Mouse (Mus musculus): ENCODE results near the gene Zfp777. TPM values are rescaled to one million over a fixed set of nuclear protein-coding genes. Genes with fewer than 3 reads are reported as not detected.

Zfp777 gene
- polyA plus RNA-seq, 1 experiment from 2014 or later: 11.7 TPM

GRCm38 (mm10) chr6:48063940-48064339 lies 15.2 kb upstream of the Zfp777 start:
- Histone ChIP-seq H3K36me3 (peaks cover 74% of the 10 kb centered on the region), H3K4me2 (replicated peaks) (no peak overlapping the region), H3K4me1 (no peaks in the 10 kb centered on the region), H3K9me3 (no peaks in the 10 kb centered on the region), H3K9ac (no peak overlapping the region), H3K27me3 (no peaks in the 10 kb centered on the region), H3K4me3 (no peak overlapping the region), H3K27ac (no peak overlapping the region)
- peak; percentile 60; the same call in 1 of the 2 replicates for ATAC-seq (ENCODE audit: insufficient number of reproducible peaks, insufficient read depth, low FRiP score, low TSS enrichment)
- WGBS: 95% methylated on average over 28 of the region's 28 CpGs

DNA sequence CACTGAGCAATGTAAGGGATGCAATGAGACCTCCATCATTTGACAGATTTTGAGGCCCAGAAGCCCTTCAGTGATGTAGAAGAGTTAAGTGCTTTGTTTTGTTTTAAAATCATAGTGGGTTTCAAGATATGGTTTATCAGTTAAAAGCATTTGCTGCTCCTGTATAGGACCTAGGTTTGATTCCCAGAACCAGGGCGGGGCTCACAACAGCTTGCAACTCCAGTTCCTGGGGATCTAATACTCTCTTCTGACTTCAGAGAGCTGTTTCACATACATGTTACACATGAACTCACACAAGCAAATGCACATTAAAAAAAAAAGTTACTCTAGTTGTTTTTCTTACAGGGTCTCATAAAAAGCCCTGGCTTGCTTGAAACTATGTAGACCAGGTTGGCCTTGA lies 12.2 kb upstream of the Zfp777 start:
- 96% methylated on average over 1 of the region's 1 CpGs for WGBS
- Histone ChIP-seq H3K4me3 (no peak overlapping the region), H3K4me2 (replicated peaks) (no peak overlapping the region), H3K9me3 (no peaks in the 10 kb centered on the region), H3K4me1 (no peaks in the 10 kb centered on the region), H3K27me3 (no peaks in the 10 kb centered on the region), H3K27ac (no peak overlapping the region), H3K36me3 (peaks cover 47% of the 10 kb centered on the region), H3K9ac (no peak overlapping the region)
- ATAC-seq (ENCODE audit: insufficient number of reproducible peaks, insufficient read depth, low FRiP score, low TSS enrichment): no peak

DNA sequence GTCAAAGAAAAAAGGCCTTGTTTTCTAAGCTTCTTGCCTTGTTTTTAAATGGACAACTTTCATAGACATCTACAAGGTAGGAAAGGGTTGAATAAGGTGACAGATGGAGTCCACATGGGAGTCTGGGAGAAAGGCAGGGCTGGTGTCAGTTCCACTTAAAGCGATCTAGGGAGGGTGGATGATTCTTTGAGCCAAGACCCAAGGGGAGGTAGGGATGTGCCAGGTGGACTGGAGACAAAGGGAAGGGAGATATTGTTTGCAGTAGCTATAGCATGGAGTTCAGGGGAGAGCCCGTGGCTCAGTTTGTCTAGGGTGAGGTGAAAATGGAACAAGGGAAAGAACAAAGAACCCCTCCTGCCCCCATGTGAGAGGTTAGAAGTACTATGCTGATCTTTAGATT lies 11.7 kb upstream of the Zfp777 start:
- Histone ChIP-seq H3K4me3 (no peak overlapping the region), H3K27me3 (no peaks in the 10 kb centered on the region), H3K36me3 (peaks cover 42% of the 10 kb centered on the region), H3K27ac (no peak overlapping the region), H3K4me1 (no peaks in the 10 kb centered on the region), H3K9me3 (no peaks in the 10 kb centered on the region), H3K4me2 (replicated peaks) (no peak overlapping the region), H3K9ac (no peak overlapping the region)
- WGBS: 80% methylated on average over 2 of the region's 2 CpGs
- no peak for ATAC-seq (ENCODE audit: insufficient number of reproducible peaks, insufficient read depth, low FRiP score, low TSS enrichment)

- Histone ChIP-seq H3K4me3 (no peak overlapping the region), H3K9ac (no peak overlapping the region), H3K4me2 (replicated peaks) (no peak overlapping the region), H3K4me1 (0 out of 2 replicates have a peak, but pooled peaks cover under 1% of the 10 kb centered on the region), H3K36me3 (no peaks in the 10 kb centered on the region), H3K27ac (no peak overlapping the region), H3K9me3 (no peaks in the 10 kb centered on the region), H3K27me3 (no peaks in the 10 kb centered on the region)
- WGBS: 82% methylated on average over 6 of the region's 6 CpGs
- ATAC-seq (ENCODE audit: insufficient number of reproducible peaks, insufficient read depth, low FRiP score, low TSS enrichment): no peak
These were observed 3.4 kb upstream of the Zfp777 start for GRCm38 (mm10) chr6:48052136-48052535.

GRCm38 (mm10) chr6:48051666-48052065 lies 3.0 kb upstream of the Zfp777 start:
- no peak overlapping the region for H3K4me3 ChIP-seq
- 80% methylated on average over 2 of the region's 2 CpGs for WGBS
- H3K9me3 ChIP-seq: no peaks in the 10 kb centered on the region
- H3K4me1 ChIP-seq: 0 out of 2 replicates have a peak, but pooled peaks cover 5% of the 10 kb centered on the region
- H3K36me3 ChIP-seq: no peaks in the 10 kb centered on the region
- no peak overlapping the region for H3K27ac ChIP-seq
- H3K27me3 ChIP-seq: no peaks in the 10 kb centered on the region
- H3K9ac ChIP-seq: no peak overlapping the region
- ATAC-seq (ENCODE audit: insufficient number of reproducible peaks, insufficient read depth, low FRiP score, low TSS enrichment): no peak
- H3K4me2 ChIP-seq (replicated peaks): no peak overlapping the region

- peak overlapping the region; percentile 90; the same call in 1 of the 2 replicates for H3K9ac ChIP-seq
- H3K4me3 ChIP-seq: peak overlapping the region; percentile 62
- no peaks in the 10 kb centered on the region for H3K9me3 ChIP-seq
- no peaks in the 10 kb centered on the region for H3K27me3 ChIP-seq
- peak overlapping the region; percentile 93; the same call in 1 of the 2 replicates for H3K27ac ChIP-seq
- H3K4me2 ChIP-seq (replicated peaks): peak overlapping the region; percentile 51
- ATAC-seq (ENCODE audit: insufficient number of reproducible peaks, insufficient read depth, low FRiP score, low TSS enrichment): no peak
- whole genome bisulfite sequencing: 57% methylated on average over 9 of the region's 9 CpGs
- peaks cover 6% of the 10 kb centered on the region; the same call in 1 of the 2 replicates for H3K36me3 ChIP-seq
- H3K4me1 ChIP-seq: 0 out of 2 replicates have a peak, but pooled peaks cover 5% of the 10 kb centered on the region
These were observed 758 bp upstream of the Zfp777 start for GRCm38 (mm10) chr6:48049273-48050065.

- peak overlapping the region; percentile 84 for H3K4me3 ChIP-seq
- H3K4me2 ChIP-seq (replicated peaks): peak overlapping the region; percentile 89
- H3K9me3 ChIP-seq: no peaks in the 10 kb centered on the region
- peaks cover 23% of the 10 kb centered on the region for H3K36me3 ChIP-seq
- peak; percentile 68 for ATAC-seq (ENCODE audit: insufficient number of reproducible peaks, insufficient read depth, low FRiP score, low TSS enrichment)
- no peaks in the 10 kb centered on the region for H3K27me3 ChIP-seq
- 0 out of 2 replicates have a peak, but pooled peaks cover 5% of the 10 kb centered on the region for H3K4me1 ChIP-seq
- peak overlapping the region; percentile 93; the same call in 1 of the 2 replicates for H3K27ac ChIP-seq
- peak overlapping the region; percentile 90 for H3K9ac ChIP-seq
- under 1% methylated on average over 118 of the region's 150 CpGs for whole genome bisulfite sequencing
These were observed 1.0 kb downstream of the Zfp777 start for GRCm38 (mm10) chr6:48047450-48048351.

DNA sequence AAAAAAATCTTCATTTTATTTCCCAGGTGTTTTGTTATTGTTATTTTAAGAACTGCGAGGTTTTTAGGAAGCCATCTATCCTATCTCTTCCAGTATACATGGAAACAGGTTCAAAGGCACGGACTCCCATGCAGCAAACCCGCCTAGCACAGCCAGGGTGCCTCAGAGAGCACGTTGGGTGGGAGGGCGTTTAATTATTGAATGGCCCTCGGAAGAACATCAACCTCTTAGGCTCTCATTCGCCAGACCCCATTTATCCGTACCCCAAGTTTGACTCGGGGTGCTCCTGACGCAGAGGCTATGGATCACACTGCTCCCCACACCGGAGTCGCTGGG lies 1.6 kb downstream of the Zfp777 start:
- no peak for ATAC-seq (ENCODE audit: insufficient number of reproducible peaks, insufficient read depth, low FRiP score, low TSS enrichment)
- Histone ChIP-seq H3K4me1 (0 out of 2 replicates have a peak, but pooled peaks cover 5% of the 10 kb centered on the region), H3K36me3 (peaks cover 28% of the 10 kb centered on the region), H3K27ac (no peak overlapping the region), H3K9ac (peak overlapping the region; percentile 90), H3K4me2 (replicated peaks) (peak overlapping the region; percentile 89), H3K27me3 (no peaks in the 10 kb centered on the region), H3K4me3 (peak overlapping the region; percentile 84), H3K9me3 (no peaks in the 10 kb centered on the region)
- 5% methylated on average over 12 of the region's 12 CpGs for WGBS

DNA sequence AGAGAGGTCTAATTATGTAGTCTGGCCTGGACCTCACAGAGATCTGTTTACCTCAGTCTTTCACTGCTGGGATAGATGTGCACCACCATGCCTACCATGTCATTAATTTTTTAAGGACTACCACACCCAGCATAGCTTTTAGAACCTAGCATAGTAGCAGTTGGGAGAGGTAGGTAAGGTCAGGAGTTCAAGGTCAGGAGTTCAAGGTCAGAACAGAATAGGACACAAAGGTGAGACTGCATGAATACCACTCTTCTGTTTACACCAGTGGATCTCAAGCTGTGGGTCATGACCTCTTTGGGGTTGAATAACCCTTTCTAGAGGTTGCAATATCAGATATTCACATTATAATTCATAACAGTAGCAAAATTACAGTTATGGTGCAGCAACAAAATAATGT lies 16.1 kb downstream of the Zfp777 start:
- Histone ChIP-seq H3K27me3 (no peaks in the 10 kb centered on the region), H3K9me3 (no peaks in the 10 kb centered on the region), H3K9ac (no peak overlapping the region), H3K4me1 (no peaks in the 10 kb centered on the region), H3K4me2 (replicated peaks) (no peak overlapping the region), H3K4me3 (no peak overlapping the region), H3K36me3 (peaks cover 84% of the 10 kb centered on the region), H3K27ac (no peak overlapping the region)
- ATAC-seq (ENCODE audit: insufficient number of reproducible peaks, insufficient read depth, low FRiP score, low TSS enrichment): no peak

DNA sequence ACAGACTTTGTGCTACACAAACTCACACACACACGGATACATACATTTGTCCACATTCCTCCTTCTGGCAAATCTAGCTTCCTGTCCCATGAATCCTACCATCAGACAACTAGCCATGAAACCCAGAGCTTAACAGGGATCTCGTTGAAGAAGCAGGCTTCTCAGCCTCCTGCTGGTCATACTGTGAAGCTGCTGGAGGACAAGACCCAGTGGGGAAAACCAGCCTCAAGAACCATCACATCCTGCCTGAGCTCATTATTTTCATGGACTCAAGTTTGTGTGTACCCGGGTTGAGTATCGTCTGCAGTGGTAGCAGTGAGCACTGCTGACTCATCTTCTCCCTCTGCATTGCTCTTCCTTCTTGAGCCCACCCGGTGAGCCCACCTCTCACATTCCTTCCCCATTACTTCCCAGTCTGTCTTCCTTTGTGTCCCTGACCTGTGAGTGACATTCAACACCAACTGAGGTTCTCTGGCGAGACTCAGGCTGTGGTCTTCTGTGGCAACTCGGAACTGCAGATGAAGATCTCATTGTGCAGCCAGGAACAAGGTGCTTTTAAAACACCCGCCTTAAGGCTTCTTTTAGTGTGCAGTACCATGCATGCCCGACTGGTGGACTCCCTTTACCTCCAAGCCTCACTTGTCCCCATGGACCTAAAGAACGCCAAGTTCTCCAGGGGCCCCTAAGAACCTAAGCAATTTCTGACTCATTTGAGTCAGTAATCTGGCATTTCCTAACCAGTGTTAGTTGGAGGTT lies 22.6 kb downstream of the Zfp777 start:
- peaks cover 29% of the 10 kb centered on the region for H3K9me3 ChIP-seq
- no peaks in the 10 kb centered on the region for H3K27me3 ChIP-seq
- H3K4me1 ChIP-seq: no peaks in the 10 kb centered on the region
- no peak overlapping the region for H3K9ac ChIP-seq
- WGBS: 85% methylated on average over 10 of the region's 10 CpGs
- H3K4me3 ChIP-seq: no peak overlapping the region
- H3K36me3 ChIP-seq: peaks cover 84% of the 10 kb centered on the region
- H3K27ac ChIP-seq: no peak overlapping the region
- no peak for ATAC-seq (ENCODE audit: insufficient number of reproducible peaks, insufficient read depth, low FRiP score, low TSS enrichment)
- no peak overlapping the region for H3K4me2 ChIP-seq (replicated peaks)

GRCm38 (mm10) chr6:48024994-48025345 lies 23.7 kb downstream of the Zfp777 start:
- H3K9me3 ChIP-seq: peaks cover 29% of the 10 kb centered on the region
- WGBS: 82% methylated on average over 21 of the region's 21 CpGs
- no peaks in the 10 kb centered on the region for H3K27me3 ChIP-seq
- H3K36me3 ChIP-seq: peaks cover 73% of the 10 kb centered on the region
- no peak for ATAC-seq (ENCODE audit: insufficient number of reproducible peaks, insufficient read depth, low FRiP score, low TSS enrichment)
- no peak overlapping the region for H3K4me3 ChIP-seq
- H3K4me1 ChIP-seq: no peaks in the 10 kb centered on the region
- no peak overlapping the region for H3K27ac ChIP-seq
- no peak overlapping the region for H3K9ac ChIP-seq
- H3K4me2 ChIP-seq (replicated peaks): no peak overlapping the region

Data from embryonic facial prominence, embryonic 12.5 days (tissue).